Mouse (Mus musculus) ES-Bruce4 (cell line): ENCODE data around the gene Grhl3.

Source experiments
- CTCF ChIP-seq: IDR thresholded peaks from one replicate; pipeline ENCODE4 v1.8.1; 2011; ENCODE audit warnings: low read depth, low read length
- POLR2A ChIP-seq: IDR thresholded peaks from one replicate; pipeline ENCODE4 v1.8.1; 2011; ENCODE audit warnings: low read length; ENCODE audit not compliant: insufficient read depth

GRCm38 (mm10) chr4:135579695-135580094, 6.3 kb upstream of the Grhl3 start:
- no peak for TF ChIP-seq CTCF
- no peak for TF ChIP-seq POLR2A
